17 mouse cellular contexts compared by ENCODE assay signal in genomic region chr14:47638316-47638895, GRCm38 (mm10).
"Had no signal": no experiment of that assay in that cellular context is flagged by ENCODE, and none has a peak within 500 bp of the region (broad histone marks: within the 10 kb centered on the region; RNA-seq: fewer than 3 reads in every experiment).

No protein-coding gene starts in this region.

- ATAC-seq: midbrain, embryonic 15.5 days had no signal

- DNase-seq: kidney, postnatal 14 days; lung, embryonic 14.5 days; lung, postnatal 14 days; retina, postnatal 1 day; right cerebral cortex, postnatal 4 days; spleen, adult 18-20 months; thymus, postnatal 4 days had no signal

- H3K27me3 ChIP-seq: kidney, embryonic 15.5 days; liver, embryonic 15.5 days; midbrain, embryonic 15.5 days; neural tube, embryonic 13.5 days had no signal

- H3K9ac ChIP-seq: kidney, embryonic 15.5 days; liver, embryonic 15.5 days; lung, embryonic 14.5 days; midbrain, embryonic 15.5 days; neural tube, embryonic 13.5 days had no signal

- H3K36me3 ChIP-seq: kidney, embryonic 15.5 days; limb, embryonic 10.5 days; liver, embryonic 15.5 days; midbrain, embryonic 15.5 days; neural tube, embryonic 13.5 days had no signal

- H3K27ac ChIP-seq: kidney, embryonic 15.5 days; left cerebral cortex, adult 2 months; limb, embryonic 10.5 days; liver, embryonic 15.5 days; macrophage; midbrain, embryonic 15.5 days; neural tube, embryonic 13.5 days had no signal

- H3K4me2 ChIP-seq: kidney, embryonic 15.5 days; liver, embryonic 11.5 days; liver, embryonic 15.5 days; lung, embryonic 14.5 days; midbrain, embryonic 11.5 days; midbrain, embryonic 15.5 days; neural tube, embryonic 13.5 days had no signal

- H3K4me3 ChIP-seq: kidney, embryonic 15.5 days; left cerebral cortex, adult 2 months; limb, embryonic 10.5 days; liver, embryonic 15.5 days; megakaryocyte, embryonic 14.5 days; midbrain, embryonic 15.5 days; neural tube, embryonic 13.5 days had no signal

- H3K9me3 ChIP-seq: kidney, embryonic 15.5 days; limb, embryonic 10.5 days; liver, embryonic 15.5 days; megakaryocyte, embryonic 14.5 days; midbrain, embryonic 15.5 days; neural tube, embryonic 13.5 days had no signal
